Comparison of ENCODE assay signal across 13 mouse cellular contexts in the genomic region with DNA sequence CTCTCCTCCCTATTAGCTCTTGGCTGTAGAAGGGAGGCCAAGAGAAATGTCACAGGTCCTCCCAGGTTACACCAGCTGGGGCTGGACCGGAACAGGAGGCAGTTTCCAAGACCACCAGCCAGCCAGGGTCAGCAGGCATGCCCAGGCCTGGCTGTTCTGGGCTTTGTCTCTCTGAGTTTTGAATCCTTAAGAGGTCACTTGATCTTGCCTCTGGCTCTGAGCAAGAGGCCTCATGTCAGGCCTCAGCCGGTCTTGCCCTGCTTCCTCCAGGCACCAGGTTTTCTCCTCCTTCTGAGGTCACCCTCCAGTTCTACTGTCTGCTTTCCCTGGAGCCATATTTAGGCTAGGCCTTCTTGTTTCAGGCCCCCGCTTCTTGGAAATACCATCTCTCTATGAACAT. TPM values are rescaled to one million over a fixed set of nuclear protein-coding genes. Genes with fewer than 3 reads are reported as not detected.
DNase-seq lines count a peak whose midpoint lies in the region; ATAC-seq and TF ChIP-seq lines count a peak whose summit lies in the region.
"Had no signal": no experiment of that assay in that cellular context is flagged by ENCODE, and none has a peak within 500 bp of the region (broad histone marks: within the 10 kb centered on the region; RNA-seq: fewer than 3 reads in every experiment).

No protein-coding gene starts in this region.

- H3K4me3 ChIP-seq in gastrocnemius, adult 2 months = no peak overlapping the region; the same call in 1 of the 2 replicates
- no peak overlapping the region for H3K4me3 ChIP-seq in kidney, embryonic 16.5 days (ENCODE audit: low read length)
- H3K4me3 ChIP-seq in limb, embryonic 10.5 days = no peak overlapping the region
- H3K4me3 ChIP-seq: myocyte had no signal

- 70% methylated on average over 3 of the region's 3 CpGs for WGBS in kidney, embryonic 16.5 days
- 79% methylated on average over 3 of the region's 3 CpGs for WGBS in limb, embryonic 10.5 days

- POLR2A ChIA-PET in Patski (lab: Charles Lee) = interaction anchor here (1.6 kb wide), 1 partner anchor 57 kb away, joined by 4 read pairs; no protein-coding TSS in a partner anchor

- peaks cover 22% of the 10 kb centered on the region for H3K4me1 ChIP-seq in kidney, embryonic 16.5 days (ENCODE audit: insufficient read depth, low read length)
- H3K4me1 ChIP-seq in limb, embryonic 10.5 days = peaks cover 55% of the 10 kb centered on the region

- no peaks in the 10 kb centered on the region for H3K9me3 ChIP-seq in kidney, embryonic 16.5 days (ENCODE audit: low read length)
- no peaks in the 10 kb centered on the region for H3K9me3 ChIP-seq in limb, embryonic 10.5 days (replicated peaks)

- in situ Hi-C loops in Patski (cut with MboI; ENCODE audit: low pct_unique_long_range_greater_than_20kb) = loop anchor here (5.0 kb wide), 1 partner anchor 57 kb away; no protein-coding TSS in a partner anchor

- H3K27me3 ChIP-seq in kidney, embryonic 16.5 days (ENCODE audit: insufficient read depth, low read length) = no peaks in the 10 kb centered on the region
- H3K27me3 ChIP-seq in Patski = no peaks in the 10 kb centered on the region
- H3K27me3 ChIP-seq in limb, embryonic 10.5 days (ENCODE audit: low read depth, poor library complexity, severe bottlenecking) = no peaks in the 10 kb centered on the region

- H3K36me3 ChIP-seq in kidney, embryonic 16.5 days (ENCODE audit: insufficient read depth, low read length) = peaks cover 44% of the 10 kb centered on the region
- peaks cover 100% of the 10 kb centered on the region for H3K36me3 ChIP-seq in limb, embryonic 10.5 days

- no peak for ATAC-seq in kidney, embryonic 16.5 days (ENCODE audit: low FRiP score, low TSS enrichment)
- peak; percentile 11 for ATAC-seq in Patski

- H3K9ac ChIP-seq in kidney, embryonic 16.5 days (replicated peaks; ENCODE audit: low read length) = 0 out of 2 replicates have a peak overlapping the region, but pooled peaks have one; percentile 17
- H3K9ac ChIP-seq: liver, embryonic 14.5 days had no signal

- DNase-seq in gastrocnemius, adult 2 months = peak; percentile 86
- DNase-seq in gastrocnemius, postnatal 4 days (ENCODE audit: low spot score in 2 of 2) = no peak
- DNase-seq in kidney, adult 9 months = no peak
- DNase-seq in Patski (ENCODE audit: low read depth, low spot score) = no peak
- no peak for DNase-seq in limb, embryonic 10.5 days (ENCODE audit: low spot score)
- DNase-seq in thymus, postnatal 10 days (ENCODE audit: low spot score in 2 of 2) = no peak
- DNase-seq in yolk sac, embryonic 10.5 days (ENCODE audit: low spot score) = no peak
- DNase-seq: adrenal gland, postnatal 14 days; cerebellum, adult 11 months had no signal

- peak overlapping the region; percentile 92 for H3K27ac ChIP-seq in gastrocnemius, adult 2 months
- H3K27ac ChIP-seq in kidney, embryonic 16.5 days (ENCODE audit: low read length) = peak overlapping the region; percentile 38; the same call in 1 of the 2 replicates
- H3K27ac ChIP-seq in limb, embryonic 10.5 days = peak overlapping the region; percentile 26; the same call in 1 of the 2 replicates
- H3K27ac ChIP-seq: liver, embryonic 14.5 days; macrophage had no signal

- no peak overlapping the region for H3K4me2 ChIP-seq in kidney, embryonic 16.5 days (replicated peaks; ENCODE audit: low read depth, low read length)

- CTCF ChIA-PET in Patski (lab: Charles Lee) = interaction anchor here (1.4 kb wide), 1 partner anchor 12 kb away, joined by 3 read pairs; no protein-coding TSS in a partner anchor

- TF ChIP-seq CTCF in gastrocnemius, adult 2 months (IDR thresholded peaks at IDR 0.05) = no peak
- TF ChIP-seq CTCF in Patski (IDR thresholded peaks at IDR 0.05) = no peak

- intact Hi-C loops in gastrocnemius, adult 2 months (cut with DNase I) = no loop called here

RNA-seq across cellular contexts. Expression of gene Ahdc1, which starts 59.3 kb away (rescaled TPM):
- 10 to 100 TPM; 30.2 to 55.1 TPM for total RNA-seq in gastrocnemius, adult 2 months (2021)
- total RNA-seq in gastrocnemius, postnatal 4 days (2021) = 100 to 1,000 TPM; 107 to 112 TPM
- polyA plus RNA-seq in kidney, embryonic 16.5 days (2015; fragmentation: Nextera tagmentation; extraction: Ambion mirVana) = 9.8 and 11.7 TPM in 2 replicates
- polyA plus RNA-seq in Patski (2021) = 25.6 TPM
- polyA plus RNA-seq in limb, embryonic 10.5 days (2016; fragmentation: Nextera tagmentation; extraction: Ambion mirVana) = 13.0 and 13.8 TPM in 2 replicates

RNA-seq across cellular contexts. Expression of gene Wasf2, which starts 59.9 kb away (rescaled TPM):
- total RNA-seq in gastrocnemius, adult 2 months (2021) = 10 to 100 TPM; 34.9 to 35.6 TPM
- 100 to 1,000 TPM; 110 TPM for total RNA-seq in gastrocnemius, postnatal 4 days (2021)
- polyA plus RNA-seq in kidney, embryonic 16.5 days (2015; fragmentation: Nextera tagmentation; extraction: Ambion mirVana) = 77.4 and 102 TPM in 2 replicates
- polyA plus RNA-seq in Patski (2021) = 36.1 TPM
- 62.9 and 73.7 TPM in 2 replicates for polyA plus RNA-seq in limb, embryonic 10.5 days (2016; fragmentation: Nextera tagmentation; extraction: Ambion mirVana)

Comparison
In these comparisons a context has a peak if more than half of its experiments do, and no peak if none do; other contexts are left out.
1. H3K27ac ChIP-seq: peak in every context shown above with its lines; median percentile 92 in gastrocnemius, adult 2 months; 38 in kidney, embryonic 16.5 days; 26 in limb, embryonic 10.5 days.